Mouse (Mus musculus): ENCODE results near the gene Arap1. TPM values are rescaled to one million over a fixed set of nuclear protein-coding genes. Genes with fewer than 3 reads are reported as not detected.
A peak's percentile ranks its signal among the peaks of the same experiment; 100 is the strongest.

Arap1 gene
- total RNA-seq, 2 experiments from 2014 or later = 30.0 to 35.4 TPM

DNA sequence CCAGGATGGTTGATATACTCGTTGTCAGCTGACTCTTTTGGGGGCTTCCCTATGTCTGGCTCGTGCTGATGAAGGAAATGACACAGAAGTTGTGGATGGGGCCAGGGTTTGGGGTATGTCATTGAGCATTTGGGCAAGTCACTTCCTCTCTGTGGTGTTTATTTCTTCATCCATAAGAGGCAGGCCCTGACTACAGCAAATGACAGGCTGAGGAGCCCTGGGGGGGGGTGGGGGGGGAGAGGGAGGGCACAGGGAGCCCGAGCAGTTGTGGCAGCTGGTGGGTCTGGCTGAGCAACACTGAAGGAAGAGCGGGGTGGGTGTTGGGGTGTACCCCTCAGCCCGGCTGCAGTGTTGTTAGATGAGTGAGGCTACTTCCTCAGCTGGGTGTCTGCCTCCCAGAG lies 14.9 kb downstream of the Arap1 start:
- no peak for DNase-seq

- no peak for DNase-seq
Measured at GRCm38 (mm10) chr7:101363914-101364313, 16.0 kb downstream of the Arap1 start.

- no peak for DNase-seq
Measured at GRCm38 (mm10) chr7:101367901-101368852, 20.3 kb downstream of the Arap1 start.

DNA sequence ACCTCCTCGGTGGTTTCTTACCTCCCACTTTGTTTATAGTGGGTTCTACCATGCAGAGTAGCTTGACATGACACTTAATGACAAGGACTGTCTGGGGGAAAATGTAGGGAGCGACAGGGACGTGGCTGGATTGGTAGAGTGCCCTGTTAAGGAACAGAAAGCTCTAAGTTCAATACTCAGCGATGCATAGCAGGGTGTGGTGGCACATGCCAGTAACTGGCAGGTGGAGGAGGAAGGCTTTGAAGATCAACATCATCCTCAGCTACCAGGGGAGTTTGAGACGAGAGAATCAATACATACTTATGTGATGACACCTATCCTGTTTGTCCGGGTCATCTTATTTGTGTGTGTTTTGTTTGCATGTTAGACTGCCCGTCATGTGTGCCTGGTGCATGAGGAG lies 21.8 kb downstream of the Arap1 start:
- no peak for DNase-seq

- no peak for DNase-seq
Measured at GRCm38 (mm10) chr7:101373082-101373481, 25.2 kb downstream of the Arap1 start.

GRCm38 (mm10) chr7:101374155-101374554 lies 26.3 kb downstream of the Arap1 start:
- DNase-seq = no peak

DNA sequence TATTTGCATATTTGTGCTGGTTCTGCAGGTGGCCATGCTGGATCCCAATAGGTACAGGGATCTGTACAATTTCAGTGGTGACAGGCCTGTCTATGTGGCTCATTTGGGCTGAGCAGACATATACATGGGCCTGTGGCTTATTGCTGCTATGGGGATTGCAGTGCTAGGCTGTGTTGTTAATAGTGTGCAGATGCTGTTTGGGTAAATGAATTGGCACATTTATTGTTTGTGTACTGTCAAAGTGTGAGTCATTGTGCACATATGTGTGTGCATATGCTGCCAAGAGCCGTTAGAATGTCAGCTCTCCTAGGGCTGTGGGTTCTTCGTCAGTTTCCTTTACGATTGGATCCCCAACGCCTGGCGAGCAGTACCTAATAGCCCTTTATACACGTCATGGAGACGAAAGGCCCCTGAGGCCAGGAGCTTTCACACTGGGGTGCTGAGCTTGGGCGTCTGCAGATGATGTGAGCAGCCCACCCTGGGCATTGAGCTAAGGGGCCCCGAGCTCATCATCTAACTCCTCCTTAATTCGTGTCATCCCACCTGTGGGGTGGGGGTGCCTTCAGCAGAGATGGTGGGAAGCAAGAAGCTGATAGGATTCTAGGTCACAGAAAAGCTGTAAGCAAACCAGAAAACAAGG lies 29.0 kb downstream of the Arap1 start:
- DNase-seq = no peak

GRCm38 (mm10) chr7:101377741-101378262 lies 29.9 kb downstream of the Arap1 start:
- DNase-seq = peak; percentile 62 to 82

DNA sequence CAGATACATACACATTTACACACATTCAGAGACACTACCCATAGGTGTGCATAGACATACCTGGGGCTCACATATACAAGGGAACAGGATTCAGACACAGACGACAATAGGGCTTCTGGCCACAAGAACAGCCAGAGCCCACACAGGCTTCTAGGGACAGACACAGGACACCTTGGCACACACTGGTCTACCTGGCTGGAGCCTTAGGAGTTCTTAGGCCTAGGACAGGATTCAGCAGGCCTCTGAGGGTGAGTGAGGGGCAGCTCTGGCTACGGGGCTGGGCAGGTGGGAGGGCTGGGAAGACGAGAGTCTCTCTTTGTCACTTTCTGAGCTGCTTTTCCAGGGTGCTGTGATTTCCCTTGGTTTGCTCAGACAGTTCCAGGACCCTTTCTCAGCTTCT lies 30.4 kb downstream of the Arap1 start:
- DNase-seq = no peak

- peak in 1 of 2 experiments; percentile 55 for DNase-seq
Measured at GRCm38 (mm10) chr7:101378796-101379465, 31.1 kb downstream of the Arap1 start.

DNA sequence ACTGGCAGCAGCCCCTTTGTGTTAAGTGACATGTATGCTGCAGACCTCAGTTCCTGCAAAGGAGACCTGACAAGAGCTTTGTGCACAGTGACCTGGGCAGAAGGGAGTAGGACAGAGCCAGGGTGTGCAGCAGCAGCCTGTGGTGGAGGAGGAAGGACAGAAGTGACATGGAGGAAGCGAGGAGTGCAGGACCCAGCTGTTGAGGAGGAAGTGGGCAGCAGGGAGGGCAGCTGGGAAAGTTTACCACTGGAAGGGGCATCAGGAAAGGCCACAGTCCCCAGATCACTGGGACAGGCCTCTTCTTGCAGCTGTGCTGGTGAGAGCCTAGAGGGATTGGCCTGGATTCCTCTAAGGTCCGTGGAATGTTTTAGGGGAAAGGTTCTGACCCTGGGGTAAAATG lies 31.9 kb downstream of the Arap1 start:
- no peak for DNase-seq

- DNase-seq = no peak
Measured at GRCm38 (mm10) chr7:101381512-101381911, 33.6 kb downstream of the Arap1 start.

- peak; percentile 46 to 57 for DNase-seq
Measured at GRCm38 (mm10) chr7:101382378-101382777, 34.5 kb downstream of the Arap1 start.

DNA sequence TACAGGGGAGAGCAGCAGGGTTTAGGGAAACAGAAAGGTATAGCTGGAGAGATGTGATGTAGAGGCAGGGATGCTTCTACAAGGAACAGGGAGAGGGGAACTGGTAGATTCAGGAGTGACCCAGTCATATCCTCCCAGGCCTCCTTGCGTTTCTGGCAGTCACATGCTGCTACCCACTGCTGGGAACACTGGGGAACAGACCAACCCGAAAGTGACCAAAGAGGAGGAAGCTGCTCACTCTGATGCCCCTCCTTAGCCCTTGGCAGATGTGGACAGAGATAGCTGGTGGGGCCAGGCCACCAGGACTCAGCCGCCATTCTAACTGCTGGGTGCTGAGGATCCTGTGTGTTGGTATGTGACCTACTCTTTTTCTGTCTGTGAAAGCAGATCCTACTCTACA lies 35.9 kb downstream of the Arap1 start:
- no peak for DNase-seq

DNA sequence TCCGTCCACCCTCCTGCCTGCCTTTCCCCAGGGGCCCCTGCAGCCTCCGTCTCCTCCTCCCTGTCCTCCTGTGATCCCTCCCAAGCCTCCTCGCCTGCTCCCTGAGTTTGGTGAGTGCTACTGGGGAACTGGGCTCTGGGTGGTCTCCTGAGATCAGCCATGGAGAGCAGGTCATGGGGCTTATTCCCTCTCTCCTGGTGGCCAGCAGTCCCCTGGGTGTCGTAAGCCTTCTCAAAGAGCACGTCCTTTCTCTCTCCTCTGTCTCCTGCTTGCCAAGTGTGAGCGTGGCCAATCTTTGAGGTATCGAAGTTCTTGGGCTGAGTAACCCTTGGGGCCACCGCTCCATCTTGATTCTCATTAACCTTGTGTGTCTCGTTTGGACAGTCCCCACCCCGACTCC lies 37.1 kb downstream of the Arap1 start:
- DNase-seq = no peak

- DNase-seq = no peak
Measured at GRCm38 (mm10) chr7:101385331-101385733, 37.5 kb downstream of the Arap1 start.

DNA sequence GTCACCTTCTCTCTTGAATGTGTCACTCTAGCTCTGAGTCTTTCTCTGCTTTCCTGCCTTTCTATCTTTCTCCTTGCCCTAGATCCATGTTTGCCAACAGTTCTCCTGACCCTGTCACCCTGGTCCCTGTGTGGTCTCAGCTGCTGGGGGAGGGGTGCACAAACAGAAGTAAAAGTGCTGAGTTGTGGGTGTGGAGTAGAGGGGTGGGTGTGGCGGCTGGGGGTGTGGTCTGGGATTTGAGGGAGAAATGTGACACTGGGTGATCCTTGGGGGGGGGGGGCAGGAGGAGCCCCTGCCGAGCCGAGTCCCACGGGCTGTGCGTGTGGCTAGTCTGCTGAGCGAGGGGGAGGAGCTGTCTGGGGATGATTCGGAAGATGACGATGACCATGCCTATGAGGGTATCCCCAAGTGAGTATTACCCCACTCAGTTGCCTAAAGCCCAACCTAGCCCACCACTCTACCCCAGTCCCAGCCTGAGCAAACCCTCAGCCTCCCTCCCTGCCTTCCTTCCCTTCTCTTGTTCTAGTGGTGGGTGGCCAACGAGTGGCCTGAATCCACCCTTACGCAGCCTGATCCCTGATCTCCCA lies 38.1 kb downstream of the Arap1 start:
- no peak for DNase-seq

- DNase-seq = no peak
Measured at GRCm38 (mm10) chr7:101389256-101389655, 41.4 kb downstream of the Arap1 start.

DNA sequence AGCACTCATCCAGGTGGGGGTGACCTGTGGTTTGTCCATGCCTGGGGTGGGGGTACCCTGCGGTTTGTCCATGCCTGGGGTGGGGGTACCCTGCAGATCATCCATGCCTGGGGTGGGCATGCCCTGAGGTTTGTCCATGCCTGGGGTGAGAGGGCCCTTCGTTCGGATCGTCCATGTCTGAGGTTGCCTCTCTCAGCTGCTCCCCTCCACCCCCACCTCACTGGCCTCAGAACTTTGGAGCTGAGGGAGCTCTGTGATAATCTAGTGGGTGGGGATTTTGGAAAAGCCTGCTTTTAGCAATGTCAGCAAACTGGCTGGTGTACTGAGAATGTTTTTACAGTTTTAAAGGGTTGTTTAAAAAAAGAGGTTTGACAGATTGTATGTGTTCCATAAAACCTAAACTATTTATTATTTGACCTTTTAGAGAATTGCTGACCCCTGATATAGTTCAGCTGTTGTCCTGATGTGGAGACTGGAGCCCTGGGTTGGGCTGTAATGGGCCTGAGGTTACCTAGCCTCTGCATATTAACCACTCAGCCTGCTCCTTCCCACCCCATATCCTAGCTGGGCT lies 44.1 kb downstream of the Arap1 start:
- no peak for DNase-seq

GRCm38 (mm10) chr7:101393015-101393414 lies 45.1 kb downstream of the Arap1 start:
- no peak for DNase-seq

GRCm38 (mm10) chr7:101393694-101394504 lies 46.0 kb downstream of the Arap1 start:
- peak in 1 of 2 experiments; percentile 42 for DNase-seq
